Mouse (Mus musculus) heart, embryonic 15.5 days (tissue): ENCODE results near the gene Chst14. TPM values are rescaled to one million over a fixed set of nuclear protein-coding genes. Genes with fewer than 3 reads are reported as not detected.

ENCODE experiments used
- ATAC-seq: fragments of 200-750 bp; cut with Nextera tagmentation; replicated peaks from 2 replicates; pipeline ENCODE4 v1.8.0; 2017; ENCODE audit warnings: low read depth, moderate TSS enrichment; ENCODE audit not compliant: insufficient number of reproducible peaks, insufficient read depth, low FRiP score
- H3K27ac ChIP-seq: fragments of 300-500 bp; sonication (generic); 2 replicates; pipeline ENCODE4 v1.5.1; 2015; ENCODE audit warnings: mild to moderate bottlenecking, inconsistent platforms
- H3K27me3 ChIP-seq: fragments of 300-500 bp; sonication (generic); 2 replicates; pipeline ENCODE4 v1.6.1; 2015; ENCODE audit warnings: inconsistent platforms
- H3K36me3 ChIP-seq: fragments of 300-500 bp; sonication (generic); 2 replicates; pipeline ENCODE4 v1.6.1; 2015; ENCODE audit warnings: mild to moderate bottlenecking, inconsistent platforms
- H3K4me1 ChIP-seq: fragments of 300-500 bp; sonication (generic); replicated peaks from 2 replicates; pipeline ENCODE4 v1.6.1; 2015; ENCODE audit warnings: inconsistent platforms
- H3K4me2 ChIP-seq: fragments of 300-500 bp; sonication (generic); 2 replicates; pipeline ENCODE4 v1.6.1; 2015; ENCODE audit warnings: inconsistent platforms, mild to moderate bottlenecking, moderate library complexity
- H3K4me3 ChIP-seq: fragments of 300-500 bp; sonication (generic); 2 replicates; pipeline ENCODE4 v1.5.1; 2015; ENCODE audit warnings: mild to moderate bottlenecking, inconsistent platforms
- H3K9ac ChIP-seq: fragments of 300-500 bp; sonication (generic); 2 replicates; pipeline ENCODE4 v1.6.1; 2015; ENCODE audit warnings: mild to moderate bottlenecking, inconsistent platforms
- H3K9me3 ChIP-seq: fragments of 300-500 bp; sonication (generic); replicated peaks from 2 replicates; pipeline ENCODE4 v1.6.1; 2016; ENCODE audit warnings: inconsistent platforms
- whole genome bisulfite sequencing: fragments of 180-500 bp; shearing (Covaris S2); methylation state at CpG from one replicate; pipeline ENCODE4 v1.1.7; 2015; ENCODE audit warnings: mixed read lengths; 5-methylcytosine and 5-hydroxymethylcytosine counted together
- polyA plus RNA-seq: library from polyadenylated mRNA; unstranded; fragments of >200 nt; fragmentation: Nextera tagmentation; extraction: Ambion mirVana; gene quantifications from 2 replicates; pipeline ENCODE4 v1.2.1, GENCODE M21; 2015

Chst14 gene
- polyA plus RNA-seq, 1 experiment from 2014 or later = 16.5 TPM

- H3K4me1 ChIP-seq = no peaks in the 10 kb centered on the region
- no peaks in the 10 kb centered on the region for H3K36me3 ChIP-seq
- WGBS = 61% methylated on average over 7 of the region's 7 CpGs
- no peak overlapping the region for H3K27ac ChIP-seq
- no peak overlapping the region for H3K4me3 ChIP-seq
- no peaks in the 10 kb centered on the region for H3K9me3 ChIP-seq
- no peaks in the 10 kb centered on the region for H3K27me3 ChIP-seq
- H3K4me2 ChIP-seq = no peak overlapping the region
- H3K9ac ChIP-seq = no peak overlapping the region
- no peak for ATAC-seq
Observed at GRCm38 (mm10) chr2:118941341-118941740, 15.0 kb downstream of the Chst14 start.

DNA sequence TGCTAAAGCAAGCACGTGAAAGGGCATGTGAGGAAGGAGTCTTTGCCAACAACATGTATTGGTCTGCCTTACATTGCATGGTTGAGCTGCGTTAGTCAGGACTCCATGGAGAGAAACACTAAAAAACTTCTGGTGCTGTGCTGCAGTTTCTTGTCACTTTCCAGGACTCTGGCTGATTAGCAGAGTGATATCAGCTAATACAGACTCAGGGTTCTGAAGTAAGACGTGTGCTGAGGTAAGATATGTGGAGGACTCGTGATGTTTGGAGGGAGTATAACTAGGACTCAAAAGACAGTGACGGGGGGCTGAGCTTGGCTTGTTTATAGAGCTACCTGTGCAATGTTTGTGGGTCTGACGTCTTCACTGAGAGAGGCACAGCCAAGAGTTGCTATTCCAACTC lies 16.9 kb downstream of the Chst14 start:
- no peak overlapping the region for H3K4me3 ChIP-seq
- no peaks in the 10 kb centered on the region for H3K36me3 ChIP-seq
- H3K27ac ChIP-seq = no peak overlapping the region
- 80% methylated on average over 6 of the region's 6 CpGs for WGBS
- H3K9me3 ChIP-seq = no peaks in the 10 kb centered on the region
- no peaks in the 10 kb centered on the region for H3K4me1 ChIP-seq
- ATAC-seq = no peak
- no peaks in the 10 kb centered on the region for H3K27me3 ChIP-seq
- H3K4me2 ChIP-seq = no peak overlapping the region
- no peak overlapping the region for H3K9ac ChIP-seq

- no peak overlapping the region for H3K27ac ChIP-seq
- H3K9me3 ChIP-seq = no peaks in the 10 kb centered on the region
- H3K4me2 ChIP-seq = no peak overlapping the region
- H3K9ac ChIP-seq = no peak overlapping the region
- 74% methylated on average over 4 of the region's 4 CpGs for WGBS
- H3K27me3 ChIP-seq = no peaks in the 10 kb centered on the region
- no peaks in the 10 kb centered on the region for H3K36me3 ChIP-seq
- no peaks in the 10 kb centered on the region for H3K4me1 ChIP-seq
- no peak overlapping the region for H3K4me3 ChIP-seq
- no peak for ATAC-seq
Observed at GRCm38 (mm10) chr2:118948818-118949217, 22.5 kb downstream of the Chst14 start.

GRCm38 (mm10) chr2:118949699-118950098 lies 23.4 kb downstream of the Chst14 start:
- H3K36me3 ChIP-seq = no peaks in the 10 kb centered on the region
- ATAC-seq = no peak
- no peak overlapping the region for H3K9ac ChIP-seq
- H3K4me3 ChIP-seq = no peak overlapping the region
- WGBS = 48% methylated on average over 3 of the region's 3 CpGs
- H3K27me3 ChIP-seq = no peaks in the 10 kb centered on the region
- H3K4me2 ChIP-seq = no peak overlapping the region
- no peaks in the 10 kb centered on the region for H3K9me3 ChIP-seq
- no peaks in the 10 kb centered on the region for H3K4me1 ChIP-seq
- no peak overlapping the region for H3K27ac ChIP-seq

- H3K4me2 ChIP-seq = no peak overlapping the region
- H3K4me3 ChIP-seq = no peak overlapping the region
- no peak for ATAC-seq
- no peaks in the 10 kb centered on the region for H3K4me1 ChIP-seq
- H3K36me3 ChIP-seq = no peaks in the 10 kb centered on the region
- no peaks in the 10 kb centered on the region for H3K27me3 ChIP-seq
- WGBS = 56% methylated on average over 5 of the region's 5 CpGs
- H3K27ac ChIP-seq = no peak overlapping the region
- H3K9ac ChIP-seq = no peak overlapping the region
- H3K9me3 ChIP-seq = no peaks in the 10 kb centered on the region
Observed at GRCm38 (mm10) chr2:118956497-118956896, 30.2 kb downstream of the Chst14 start.

DNA sequence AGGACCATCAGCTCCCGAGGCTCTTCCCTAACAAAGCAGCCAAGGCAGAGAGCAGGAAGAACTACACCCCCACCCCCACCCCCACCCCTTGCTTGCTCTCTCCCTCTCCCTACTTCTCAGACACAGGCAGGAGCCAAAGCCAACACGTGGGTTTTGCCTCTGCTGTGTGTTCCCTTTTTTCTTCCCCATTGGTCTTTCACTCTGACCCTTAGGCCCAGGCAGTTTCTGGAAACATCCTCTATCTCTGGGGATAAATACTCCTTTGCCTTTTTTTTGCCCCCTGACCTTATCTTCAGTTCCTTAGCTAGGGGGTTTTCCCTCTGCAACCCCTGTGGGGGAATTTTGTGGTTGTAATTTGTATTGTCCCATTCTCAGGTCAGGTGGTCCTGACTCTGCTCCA lies 33.3 kb downstream of the Chst14 start:
- no peak for ATAC-seq
- no peak overlapping the region for H3K9ac ChIP-seq
- no peaks in the 10 kb centered on the region for H3K27me3 ChIP-seq
- no peak overlapping the region for H3K4me3 ChIP-seq
- 18% methylated on average over 2 of the region's 2 CpGs for WGBS
- H3K4me2 ChIP-seq = no peak overlapping the region
- no peak overlapping the region for H3K27ac ChIP-seq
- no peaks in the 10 kb centered on the region; the same call in 1 of the 2 replicates for H3K4me1 ChIP-seq
- no peaks in the 10 kb centered on the region for H3K36me3 ChIP-seq
- no peaks in the 10 kb centered on the region for H3K9me3 ChIP-seq

DNA sequence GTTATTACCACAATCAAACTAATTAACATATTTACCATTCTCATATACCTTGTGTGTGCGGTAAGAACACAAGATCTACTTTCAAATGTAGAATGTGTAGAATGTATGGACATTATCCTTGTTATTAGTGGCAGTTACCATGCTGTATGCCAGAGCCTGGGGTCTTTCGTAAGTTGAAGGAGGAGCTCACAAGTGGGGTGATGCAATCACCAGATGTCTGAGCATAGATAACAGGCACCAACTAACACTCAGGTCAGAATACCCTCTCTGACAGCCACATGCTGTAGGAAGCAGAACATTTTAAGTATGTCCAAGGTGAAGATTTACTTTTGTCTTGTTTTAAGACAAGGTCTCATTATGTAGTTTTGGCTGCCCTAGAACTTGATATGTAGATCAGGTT lies 34.1 kb downstream of the Chst14 start:
- Histone ChIP-seq H3K36me3 (no peaks in the 10 kb centered on the region), H3K27ac (no peak overlapping the region), H3K4me2 (no peak overlapping the region), H3K27me3 (no peaks in the 10 kb centered on the region), H3K4me3 (no peak overlapping the region), H3K9ac (no peak overlapping the region), H3K9me3 (no peaks in the 10 kb centered on the region), H3K4me1 (no peaks in the 10 kb centered on the region; the same call in 1 of the 2 replicates)
- 75% methylated on average over 2 of the region's 2 CpGs for WGBS
- ATAC-seq = no peak

DNA sequence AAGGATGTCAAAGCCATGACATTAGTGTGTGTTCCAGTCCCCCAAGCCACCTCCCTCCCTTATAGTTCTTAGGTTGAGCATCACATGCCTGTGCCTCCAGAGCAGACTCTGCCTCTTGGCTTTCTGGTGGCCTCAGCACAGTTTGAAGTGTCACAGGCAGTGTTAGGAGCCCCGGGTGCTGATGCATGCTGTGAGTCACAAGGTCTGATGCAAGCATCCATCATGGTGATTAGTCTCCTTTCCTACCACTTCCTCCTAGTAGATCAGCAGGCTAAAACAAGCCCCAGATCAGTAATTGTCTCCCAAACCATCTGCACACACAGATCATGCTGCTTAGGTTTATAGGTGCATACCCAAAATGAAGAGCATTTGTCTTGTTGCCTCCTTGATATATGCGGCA lies 35.2 kb downstream of the Chst14 start:
- no peak overlapping the region for H3K9ac ChIP-seq
- H3K4me2 ChIP-seq = no peak overlapping the region
- H3K4me3 ChIP-seq = no peak overlapping the region
- H3K36me3 ChIP-seq = no peaks in the 10 kb centered on the region
- no peaks in the 10 kb centered on the region for H3K9me3 ChIP-seq
- ATAC-seq = no peak
- H3K4me1 ChIP-seq = no peaks in the 10 kb centered on the region; the same call in 1 of the 2 replicates
- 49% methylated on average over 2 of the region's 2 CpGs for WGBS
- no peak overlapping the region for H3K27ac ChIP-seq
- H3K27me3 ChIP-seq = no peaks in the 10 kb centered on the region

- no peak for ATAC-seq
- no peaks in the 10 kb centered on the region for H3K27me3 ChIP-seq
- no peaks in the 10 kb centered on the region for H3K9me3 ChIP-seq
- WGBS = 48% methylated on average over 9 of the region's 9 CpGs
- H3K4me1 ChIP-seq = no peaks in the 10 kb centered on the region; the same call in 1 of the 2 replicates
- no peak overlapping the region for H3K27ac ChIP-seq
- no peaks in the 10 kb centered on the region for H3K36me3 ChIP-seq
- H3K4me3 ChIP-seq = no peak overlapping the region
- no peak overlapping the region for H3K9ac ChIP-seq
- H3K4me2 ChIP-seq = no peak overlapping the region
Observed at GRCm38 (mm10) chr2:118963007-118963675, 36.8 kb downstream of the Chst14 start.

DNA sequence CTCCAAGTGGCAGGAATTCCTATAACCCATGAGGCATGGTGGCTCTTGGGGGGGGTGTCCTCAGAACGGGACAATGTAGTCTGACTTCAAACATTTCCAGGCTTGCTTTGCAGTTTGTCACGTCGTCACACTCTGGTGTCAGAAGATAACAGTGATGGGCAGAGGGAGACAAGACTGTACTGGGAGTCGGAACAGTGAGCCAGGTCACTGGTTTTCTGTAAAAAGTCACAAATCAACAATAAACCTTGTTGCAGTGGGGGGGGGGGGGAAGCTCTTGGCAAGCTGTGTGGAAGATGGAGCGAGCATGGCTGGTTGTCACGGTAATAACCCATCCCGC lies 37.3 kb downstream of the Chst14 start:
- Histone ChIP-seq H3K9ac (no peak overlapping the region), H3K4me3 (no peak overlapping the region), H3K27ac (no peak overlapping the region), H3K4me1 (no peaks in the 10 kb centered on the region; the same call in 1 of the 2 replicates), H3K36me3 (no peaks in the 10 kb centered on the region), H3K4me2 (no peak overlapping the region), H3K27me3 (no peaks in the 10 kb centered on the region), H3K9me3 (no peaks in the 10 kb centered on the region)
- WGBS = 28% methylated on average over 7 of the region's 7 CpGs
- ATAC-seq = no peak

GRCm38 (mm10) chr2:118969585-118970147 lies 43.4 kb downstream of the Chst14 start:
- H3K9me3 ChIP-seq = no peaks in the 10 kb centered on the region
- no peak for ATAC-seq
- H3K27ac ChIP-seq = no peak overlapping the region
- WGBS = 76% methylated on average over 11 of the region's 11 CpGs
- no peak overlapping the region for H3K9ac ChIP-seq
- peaks cover 10% of the 10 kb centered on the region for H3K27me3 ChIP-seq
- H3K36me3 ChIP-seq = no peaks in the 10 kb centered on the region
- H3K4me2 ChIP-seq = no peak overlapping the region
- H3K4me1 ChIP-seq = peaks cover 3% of the 10 kb centered on the region; the same call in 1 of the 2 replicates
- no peak overlapping the region for H3K4me3 ChIP-seq

DNA sequence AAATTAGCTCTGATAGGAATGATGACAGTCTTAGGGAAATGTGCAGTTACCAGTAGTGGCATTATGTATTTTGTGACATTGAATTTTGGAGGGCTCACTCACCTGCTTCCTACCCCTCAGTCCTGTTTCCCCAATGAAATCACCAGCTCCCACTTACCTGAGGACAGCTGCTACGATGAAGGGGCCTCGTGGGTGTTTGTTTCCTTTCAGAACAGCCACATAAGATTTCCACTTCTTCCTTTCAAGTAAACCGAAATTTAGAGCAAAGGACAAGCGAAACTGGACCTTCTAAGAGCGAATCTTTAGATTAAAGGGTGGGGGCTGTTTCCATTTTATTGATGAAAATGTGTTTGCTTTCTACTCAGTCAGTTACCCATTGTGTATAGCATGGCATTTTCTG lies 45.8 kb downstream of the Chst14 start:
- Histone ChIP-seq H3K9ac (no peak overlapping the region), H3K27me3 (peaks cover 20% of the 10 kb centered on the region), H3K36me3 (no peaks in the 10 kb centered on the region), H3K9me3 (no peaks in the 10 kb centered on the region), H3K4me2 (no peak overlapping the region; the same call in 1 of the 2 replicates), H3K4me3 (no peak overlapping the region), H3K4me1 (peaks cover 20% of the 10 kb centered on the region), H3K27ac (no peak overlapping the region)
- 77% methylated on average over 5 of the region's 5 CpGs for WGBS
- ATAC-seq = no peak
